Mouse (Mus musculus) thymus, adult 2 months (tissue): ENCODE measurements around the gene Cwc25.
"Not testable (repeated sequence)": the region's sequence is repeated elsewhere in the genome, so short reads cannot be mapped to it uniquely, and the experiment has no call there.

Experiments used
- CTCF ChIP-seq: fragments of 200-500 bp; IDR thresholded peaks from 2 replicates; pipeline ENCODE4 v1.5.1; 2012; ENCODE audit warnings: mild to moderate bottlenecking, control low read depth, low read length, moderate library complexity, borderline replicate concordance; ENCODE audit not compliant: control insufficient read depth, poor library complexity, insufficient read depth; ENCODE audit errors: extremely low read depth
- POLR2A ChIP-seq: fragments of 200-500 bp; IDR thresholded peaks from 2 replicates; pipeline ENCODE4 v1.6.1; 2012; ENCODE audit warnings: mild to moderate bottlenecking, low read length, control low read depth, moderate library complexity; ENCODE audit not compliant: control insufficient read depth, poor library complexity, insufficient read depth; ENCODE audit errors: extremely low read depth

DNA sequence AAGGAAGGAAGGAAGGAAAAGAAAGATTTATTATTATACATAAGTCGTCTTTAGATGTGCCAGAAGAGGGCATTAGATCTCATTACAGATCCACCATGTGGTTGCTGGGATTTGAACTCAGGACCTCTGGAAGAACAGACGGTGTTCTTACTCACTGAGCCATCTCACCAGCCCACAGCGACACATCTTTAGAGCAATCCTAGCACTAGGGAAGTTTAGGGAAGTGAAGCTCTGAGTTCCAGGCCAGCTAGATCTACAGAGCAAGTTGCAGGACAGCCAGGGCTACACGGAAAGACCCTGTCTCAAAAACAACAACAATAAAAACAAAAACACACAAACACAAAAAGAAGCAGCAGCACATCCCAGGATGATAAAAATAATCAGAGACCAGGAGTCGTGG, 31.5 kb downstream of the Cwc25 start:
- not testable (repeated sequence) for TF ChIP-seq CTCF, POLR2A
